Comparison of ENCODE assay signal across 13 mouse cellular contexts in genomic region chr13:93355279-93355587, GRCm38 (mm10). TPM values are rescaled to one million over a fixed set of nuclear protein-coding genes. Genes with fewer than 3 reads are reported as not detected.
A peak's percentile ranks its signal among the peaks of the same experiment; 100 is the strongest.
DNase-seq lines count a peak whose midpoint lies in the region; ATAC-seq and TF ChIP-seq lines count a peak whose summit lies in the region.
"Had no signal": no experiment of that assay in that cellular context is flagged by ENCODE, and none has a peak within 500 bp of the region (broad histone marks: within the 10 kb centered on the region; RNA-seq: fewer than 3 reads in every experiment).

No protein-coding gene starts in this region.

- no peak for TF ChIP-seq POLR2A in bone marrow, adult 2 months (IDR thresholded peaks at IDR 0.05; ENCODE audit: borderline replicate concordance, control insufficient read depth, low read depth, low read length)

- H3K27me3 ChIP-seq in liver, postnatal 0 days (ENCODE audit: insufficient read depth, low read length): no peaks in the 10 kb centered on the region
- no peaks in the 10 kb centered on the region for H3K27me3 ChIP-seq in liver, embryonic 11.5 days (replicated peaks; ENCODE audit: control insufficient read depth, insufficient read depth, low read length)
- H3K27me3 ChIP-seq: embryonic facial prominence, embryonic 15.5 days had no signal

- no peak overlapping the region for H3K4me3 ChIP-seq in liver, postnatal 0 days (ENCODE audit: low read depth, low read length)
- H3K4me3 ChIP-seq in liver, embryonic 11.5 days (ENCODE audit: low read depth, low read length): no peak overlapping the region
- peak overlapping the region; percentile 35 for H3K4me3 ChIP-seq in bone marrow, adult 2 months (replicated peaks; ENCODE audit: control insufficient read depth, low read depth, low read length)
- H3K4me3 ChIP-seq: embryonic facial prominence, embryonic 15.5 days had no signal

- TF ChIP-seq EP300 in liver, postnatal 0 days (IDR thresholded peaks at IDR 0.05; ENCODE audit: low read depth): no peak

- H3K4me2 ChIP-seq in liver, postnatal 0 days (ENCODE audit: low read depth, low read length): peak overlapping the region; percentile 42; the same call in 1 of the 2 replicates
- no peak overlapping the region for H3K4me2 ChIP-seq in liver, embryonic 11.5 days
- H3K4me2 ChIP-seq: embryonic facial prominence, embryonic 15.5 days had no signal

- DNase-seq in liver, postnatal 0 days: peak; percentile 24
- no peak for DNase-seq in liver, embryonic 11.5 days (ENCODE audit: low spot score)
- DNase-seq in frontal cortex, postnatal 10 days (ENCODE audit: low spot score in 2 of 2): no peak
- no peak for DNase-seq in left cerebral cortex, adult 9 months (ENCODE audit: low spot score in 2 of 2)
- DNase-seq in kidney, postnatal 36 days: no peak
- DNase-seq: cerebellum, adult 8-10 months; heart, adult 18-20 months; kidney, postnatal 25 days; layer of hippocampus, postnatal 36 days had no signal

- H3K4me1 ChIP-seq in liver, postnatal 0 days (ENCODE audit: insufficient read depth): 0 out of 2 replicates have a peak, but pooled peaks cover 7% of the 10 kb centered on the region
- H3K4me1 ChIP-seq in liver, embryonic 11.5 days (replicated peaks; ENCODE audit: control insufficient read depth, insufficient read depth, low read length): no peaks in the 10 kb centered on the region; the same call in 1 of the 2 replicates
- peaks cover 1% of the 10 kb centered on the region; the same call in 1 of the 2 replicates for H3K4me1 ChIP-seq in bone marrow, adult 2 months (ENCODE audit: control insufficient read depth, insufficient read depth, low read length)

- no peak overlapping the region for H3K27ac ChIP-seq in liver, postnatal 0 days (ENCODE audit: low read depth)
- H3K27ac ChIP-seq in liver, embryonic 11.5 days (ENCODE audit: low read depth, low read length): no peak overlapping the region
- H3K27ac ChIP-seq in bone marrow, adult 2 months (ENCODE audit: control insufficient read depth, insufficient read depth, low read depth, low read length, poor library complexity): no peak overlapping the region
- H3K27ac ChIP-seq: embryonic facial prominence, embryonic 15.5 days had no signal

- WGBS in liver, postnatal 0 days (ENCODE audit: insufficient replicate concordance): 44% methylated on average over 6 of the region's 6 CpGs
- WGBS in liver, embryonic 11.5 days: 91% methylated on average over 6 of the region's 6 CpGs
- WGBS in bone marrow, adult 2 months: 3% methylated on average over 6 of the region's 6 CpGs

- H3K36me3 ChIP-seq in liver, postnatal 0 days (replicated peaks; ENCODE audit: insufficient read depth, low read length): no peaks in the 10 kb centered on the region; the same call in 1 of the 2 replicates
- no peaks in the 10 kb centered on the region for H3K36me3 ChIP-seq in liver, embryonic 11.5 days (ENCODE audit: control insufficient read depth, insufficient read depth, low read length)
- H3K36me3 ChIP-seq: embryonic facial prominence, embryonic 15.5 days had no signal

- TF ChIP-seq CTCF in liver, postnatal 0 days (IDR thresholded peaks at IDR 0.05; ENCODE audit: low read depth): no peak
- TF ChIP-seq CTCF in bone marrow, adult 2 months (IDR thresholded peaks at IDR 0.05; ENCODE audit: control insufficient read depth, insufficient read depth, low read length): no peak

- ATAC-seq in liver, postnatal 0 days: peak; percentile 66; the same call in 1 of the 2 replicates
- no peak for ATAC-seq in liver, embryonic 11.5 days (replicated peaks; ENCODE audit: low FRiP score)
- ATAC-seq in CD4-positive, CD25-positive, alpha-beta regulatory T cell, adult 4 months: peak; percentile 76
- peak; percentile 93 for ATAC-seq in megakaryocyte, adult 5-6 weeks (ENCODE audit: poor library complexity, severe bottlenecking)

- no peaks in the 10 kb centered on the region for H3K9me3 ChIP-seq in liver, postnatal 0 days (ENCODE audit: low read length)
- H3K9me3 ChIP-seq in liver, embryonic 11.5 days (ENCODE audit: control insufficient read depth, low read length): no peaks in the 10 kb centered on the region
- H3K9me3 ChIP-seq: embryonic facial prominence, embryonic 15.5 days had no signal

- no peak overlapping the region for H3K9ac ChIP-seq in liver, postnatal 0 days (replicated peaks)
- H3K9ac ChIP-seq in liver, embryonic 11.5 days (ENCODE audit: low read depth, low read length): no peak overlapping the region
- H3K9ac ChIP-seq: embryonic facial prominence, embryonic 15.5 days had no signal

RNA-seq across cellular contexts. Expression of gene Homer1, which starts 55.8 kb away (rescaled TPM):
- polyA plus RNA-seq in liver, postnatal 0 days (2015; fragmentation: Nextera tagmentation; extraction: Ambion mirVana): 1.2 and 1.6 TPM in 2 replicates
- 6.5 and 8.5 TPM in 2 replicates for polyA plus RNA-seq in liver, embryonic 11.5 days (2014; fragmentation: Nextera tagmentation; extraction: Ambion mirVana)
- polyA plus RNA-seq in CD4-positive, CD25-positive, alpha-beta regulatory T cell, adult 4 months (2017; shearing (Covaris generic)): 1 to 10 TPM; 3.0 to 5.6 TPM
- 2.8 and 4.4 TPM in 2 replicates for polyA plus RNA-seq in bone marrow, adult 2 months (2011; ENCODE audit: insufficient read depth, insufficient read length, low replicate concordance, missing spikeins)
- total RNA-seq in megakaryocyte, adult 5-6 weeks (2015): 17.8 and 18.8 TPM in 2 replicates
- 20.5 and 26.8 TPM in 2 replicates for total RNA-seq in megakaryocyte, adult 5-6 weeks (2017)
